Mouse (Mus musculus) megakaryocyte-erythroid progenitor cell, adult 5-6 weeks (primary cell): ENCODE data around the gene Gm20738. TPM values are rescaled to one million over a fixed set of nuclear protein-coding genes. Genes with fewer than 3 reads are reported as not detected.
"Not testable (repeated sequence)": the region's sequence is repeated elsewhere in the genome, so short reads cannot be mapped to it uniquely, and the experiment has no call there.

Source experiments
- ATAC-seq: replicated peaks from 2 replicates; pipeline ENCODE4 v1.8.0; 2016; ENCODE audit warnings: mild to moderate bottlenecking, inconsistent platforms; ENCODE audit not compliant: severe bottlenecking, poor library complexity, low FRiP score, low TSS enrichment
- total RNA-seq, 2 experiments: library from RNA; stranded (forward) in 1 of 2; stranded (reverse) in 1 of 2; fragments of 200-1000, 215-1000 nt in 1 of 2; fragments of >200 nt in 1 of 2; fragmentation: Nextera tagmentation in 1 of 2; gene quantifications; 2 replicates each; pipeline ENCODE4 v1.2.3; 2014 to 2017

Gene Gm20738
- not detected in 2 replicates for total RNA-seq (2014; fragmentation: Nextera tagmentation)
- not detected in 2 replicates for total RNA-seq (2017)

DNA sequence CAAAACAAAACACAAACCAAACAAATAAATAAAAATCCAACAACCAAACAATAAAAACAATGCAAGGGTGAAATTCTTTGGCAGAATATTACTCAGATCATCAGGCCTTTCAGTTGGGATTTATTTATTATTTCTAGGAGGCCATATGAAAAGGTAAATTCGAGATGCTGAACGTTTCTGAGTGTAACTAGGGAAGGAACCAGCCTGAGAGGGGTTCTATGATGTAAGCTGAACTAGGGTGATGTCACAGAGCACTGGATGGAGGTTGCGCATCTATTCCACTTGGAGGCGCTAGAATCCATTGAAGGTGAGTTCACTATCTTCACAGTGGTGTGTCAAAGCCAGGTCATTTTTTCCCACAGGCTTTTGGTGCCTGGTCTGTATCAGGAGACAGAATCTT is at the start of gene Gm20738:
Gm20738 (plus strand) TSS at position 301 of the 400 bp plus-strand sequence.
- ATAC-seq: not testable (repeated sequence)
